Mouse (Mus musculus) kidney, adult 2 months (tissue): ENCODE measurements around the gene Slc9a9. TPM values are rescaled to one million over a fixed set of nuclear protein-coding genes. Genes with fewer than 3 reads are reported as not detected.

Experiments
- DNase-seq: peaks from one replicate; pipeline ENCODE4 v3.0.0; 2021
- H3K27ac ChIP-seq: fragments of 200-500 bp; 2 replicates; pipeline ENCODE4 v1.5.1; 2012; ENCODE audit warnings: low read depth, low read length, control low read depth, inconsistent platforms; ENCODE audit not compliant: insufficient read depth
- H3K27me3 ChIP-seq: fragments of 200-500 bp; replicated peaks from 2 replicates; pipeline ENCODE4 v1.6.1; 2012; ENCODE audit warnings: mild to moderate bottlenecking, moderate library complexity, low read length, inconsistent platforms; ENCODE audit not compliant: control insufficient read depth, insufficient read depth
- H3K36me3 ChIP-seq: fragments of 200-500 bp; 2 replicates; pipeline ENCODE4 v1.6.1; 2012; ENCODE audit warnings: mild to moderate bottlenecking, moderate library complexity, low read length, inconsistent platforms; ENCODE audit not compliant: control insufficient read depth, insufficient read depth
- H3K4me1 ChIP-seq: fragments of 200-500 bp; 2 replicates; pipeline ENCODE4 v1.6.1; 2011; ENCODE audit warnings: low read length; ENCODE audit not compliant: control insufficient read depth, insufficient read depth
- H3K4me3 ChIP-seq: fragments of 200-500 bp; 2 replicates; pipeline ENCODE4 v1.5.1; 2011; ENCODE audit warnings: mild to moderate bottlenecking, low read depth, low read length, control low read depth; ENCODE audit not compliant: insufficient read depth
- CTCF ChIP-seq: fragments of 200-500 bp; conservative IDR thresholded peaks from 2 replicates; pipeline ENCODE4 v1.5.1; 2011; ENCODE audit warnings: low read depth, mild to moderate bottlenecking, control low read depth, low read length, moderate library complexity, mixed read lengths; ENCODE audit not compliant: insufficient read depth, insufficient read length
- POLR2A ChIP-seq: fragments of 200-500 bp; IDR thresholded peaks from one replicate; pipeline ENCODE4 v1.6.1; 2011; ENCODE audit warnings: low read depth, low read length, control low read depth
- WGBS: fragments of 180-500 bp; shearing (Covaris S2); methylation state at CpG from one replicate; pipeline ENCODE4 v1.1.7; 2018; 5-methylcytosine and 5-hydroxymethylcytosine counted together
- polyA plus RNA-seq: library from polyadenylated mRNA; depleted of rRNA; stranded (reverse); fragments of >200 nt; gene quantifications from 2 replicates; pipeline ENCODE4 v1.2.3, GENCODE M21; 2012

The Slc9a9 gene
- polyA plus RNA-seq, 1 experiment, result 1.5 TPM

DNA sequence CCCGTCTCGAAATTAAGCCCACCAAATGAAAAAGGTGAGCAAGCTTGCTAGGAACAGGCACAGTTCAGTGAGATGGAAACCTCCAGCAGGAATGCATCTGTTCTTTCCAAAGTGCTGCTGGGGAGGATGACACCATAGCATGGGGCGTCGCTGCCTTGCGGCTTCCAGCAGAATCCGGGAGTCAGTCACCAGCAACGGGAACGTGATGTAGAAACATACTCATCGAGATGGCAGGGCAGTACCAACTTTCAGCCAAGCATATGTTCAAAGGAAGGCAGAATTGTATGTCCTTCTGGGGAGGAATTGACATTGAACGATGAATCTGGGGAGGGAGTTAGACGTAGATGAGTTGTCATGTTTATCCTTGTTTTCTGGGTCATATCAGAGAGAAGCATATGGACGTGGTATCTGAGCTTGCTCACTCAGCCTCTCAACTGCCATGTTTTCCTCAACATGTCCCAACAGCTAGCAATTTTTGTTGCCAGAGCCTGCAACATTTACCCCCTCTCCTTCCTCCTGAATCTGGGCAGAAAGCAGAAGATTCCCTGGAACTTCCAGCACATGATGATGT lies 350.5 kb downstream of the Slc9a9 start:
- DNase-seq, result no peak
- H3K4me3 ChIP-seq, result no peak overlapping the region
- no peaks in the 10 kb centered on the region for H3K36me3 ChIP-seq
- no peak overlapping the region for H3K27ac ChIP-seq
- H3K4me1 ChIP-seq, result no peaks in the 10 kb centered on the region
- H3K27me3 ChIP-seq, result no peaks in the 10 kb centered on the region
- no peak for TF ChIP-seq CTCF
- TF ChIP-seq POLR2A, result no peak
- 93% methylated on average over 12 of the region's 12 CpGs for WGBS

DNA sequence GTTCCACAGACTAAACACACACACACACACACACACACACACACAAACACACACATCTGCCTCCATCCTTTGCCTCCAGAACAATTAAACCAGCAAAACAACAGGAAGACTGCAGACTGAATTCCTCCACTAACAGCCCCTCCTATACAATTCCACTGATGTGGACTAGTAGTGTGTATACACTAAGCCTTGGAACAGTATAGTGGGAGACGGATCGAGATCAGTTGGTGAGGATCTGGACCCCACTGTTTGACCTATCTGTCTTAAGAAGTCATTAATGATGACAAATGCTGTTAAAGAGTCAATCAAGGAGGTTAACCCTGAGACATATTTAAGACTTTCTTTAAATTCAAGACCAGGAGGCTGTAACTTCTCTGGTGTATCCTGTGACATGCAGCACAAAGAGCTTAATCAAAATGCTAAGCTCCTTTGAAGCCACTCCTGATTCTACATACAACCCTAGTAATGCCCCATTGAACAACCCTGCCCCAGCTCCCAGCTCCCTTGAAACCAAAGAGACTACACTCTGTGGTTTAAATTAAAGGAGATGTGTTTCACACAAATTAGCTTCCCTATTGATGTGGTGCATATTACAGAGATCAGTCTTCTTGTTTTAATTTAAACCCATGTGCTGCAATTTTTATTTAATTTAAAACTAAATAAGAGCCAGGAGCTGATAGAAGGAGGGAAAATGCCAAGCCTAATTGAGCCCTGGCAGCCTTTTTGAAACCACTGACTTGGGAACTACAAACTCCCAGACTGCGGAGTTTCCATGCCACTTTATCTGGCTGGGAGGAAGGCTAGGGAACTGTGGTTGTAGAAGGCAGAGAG lies 364.6 kb downstream of the Slc9a9 start:
- TF ChIP-seq POLR2A, result no peak
- no peak for TF ChIP-seq CTCF
- no peak for DNase-seq
- 49% methylated on average over 3 of the region's 3 CpGs for WGBS
- Histone ChIP-seq H3K4me1 (no peaks in the 10 kb centered on the region), H3K4me3 (no peak overlapping the region), H3K36me3 (no peaks in the 10 kb centered on the region), H3K27ac (no peak overlapping the region), H3K27me3 (no peaks in the 10 kb centered on the region; the same call in 1 of the 2 replicates)

DNA sequence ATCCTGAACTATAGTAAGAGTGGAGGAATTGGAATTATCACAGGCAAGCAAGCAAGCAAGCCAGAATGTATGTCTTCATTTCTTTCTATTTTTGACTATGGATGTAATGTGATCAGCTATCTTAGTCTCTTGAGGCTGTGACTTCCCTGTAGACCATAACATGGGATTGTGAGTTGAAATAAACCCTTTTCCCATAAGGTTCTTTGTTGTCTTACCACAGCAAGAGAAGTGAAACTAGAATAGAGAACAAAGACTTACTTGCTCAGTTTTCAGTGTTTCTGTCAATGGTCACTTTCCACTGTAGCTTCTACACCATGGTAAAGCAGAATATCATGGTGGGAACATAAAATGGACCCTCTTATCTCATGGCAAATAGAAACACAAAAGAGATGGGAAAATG lies 366.5 kb downstream of the Slc9a9 start:
- H3K27ac ChIP-seq, result no peak overlapping the region
- DNase-seq, result no peak
- H3K36me3 ChIP-seq, result no peaks in the 10 kb centered on the region
- no peak overlapping the region for H3K4me3 ChIP-seq
- TF ChIP-seq CTCF, result no peak
- TF ChIP-seq POLR2A, result no peak
- H3K27me3 ChIP-seq, result no peaks in the 10 kb centered on the region; the same call in 1 of the 2 replicates
- no peaks in the 10 kb centered on the region for H3K4me1 ChIP-seq

DNA sequence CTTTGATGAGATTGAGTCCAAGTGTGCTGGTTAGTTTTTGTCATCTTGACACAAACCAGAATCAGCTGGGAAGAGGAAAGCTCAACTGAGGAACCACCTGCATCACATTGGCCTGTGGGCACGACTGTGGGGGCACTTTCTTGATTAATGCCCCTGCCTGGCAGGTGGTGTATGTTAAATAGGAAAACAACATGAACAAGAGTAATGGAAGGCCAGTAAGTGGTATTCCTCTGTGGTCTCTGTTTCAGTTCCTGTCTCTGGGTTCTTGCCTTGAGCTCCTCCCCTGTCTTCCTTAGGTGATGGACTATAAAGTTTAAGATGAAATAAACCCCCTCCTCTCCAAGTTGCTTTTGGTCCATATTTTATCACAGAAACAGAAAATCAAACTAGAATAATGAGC lies 372.7 kb downstream of the Slc9a9 start:
- DNase-seq, result no peak
- Histone ChIP-seq H3K4me3 (no peak overlapping the region), H3K27ac (no peak overlapping the region), H3K27me3 (no peaks in the 10 kb centered on the region), H3K36me3 (no peaks in the 10 kb centered on the region), H3K4me1 (no peaks in the 10 kb centered on the region)
- 17% methylated on average over 1 of the region's 1 CpGs for WGBS
- TF ChIP-seq CTCF (no peak), POLR2A (no peak)

DNA sequence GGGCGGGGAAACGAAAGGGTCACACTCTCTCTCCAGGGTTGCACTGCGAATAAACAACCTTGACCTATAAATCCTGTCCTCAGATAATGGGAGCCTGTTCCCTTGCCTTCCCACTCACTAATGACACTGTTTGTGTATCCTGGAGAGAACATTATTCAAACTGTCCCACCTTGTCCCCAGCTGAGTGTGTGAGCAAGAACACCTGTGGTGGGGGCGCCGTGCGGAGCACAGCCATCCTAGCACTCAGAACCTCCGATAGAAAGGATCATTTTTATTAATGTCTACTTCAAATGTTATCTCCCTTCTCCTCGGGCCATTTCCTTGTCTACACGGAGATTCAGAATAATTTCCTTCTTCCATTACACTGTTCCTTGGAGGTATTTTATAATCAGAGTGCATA lies 382.5 kb downstream of the Slc9a9 start:
- 29% methylated on average over 9 of the region's 9 CpGs for WGBS
- Histone ChIP-seq H3K27ac (no peak overlapping the region), H3K4me3 (no peak overlapping the region), H3K4me1 (no peaks in the 10 kb centered on the region), H3K36me3 (no peaks in the 10 kb centered on the region), H3K27me3 (no peaks in the 10 kb centered on the region)
- no peak for DNase-seq
- TF ChIP-seq POLR2A (no peak), CTCF (no peak)

DNA sequence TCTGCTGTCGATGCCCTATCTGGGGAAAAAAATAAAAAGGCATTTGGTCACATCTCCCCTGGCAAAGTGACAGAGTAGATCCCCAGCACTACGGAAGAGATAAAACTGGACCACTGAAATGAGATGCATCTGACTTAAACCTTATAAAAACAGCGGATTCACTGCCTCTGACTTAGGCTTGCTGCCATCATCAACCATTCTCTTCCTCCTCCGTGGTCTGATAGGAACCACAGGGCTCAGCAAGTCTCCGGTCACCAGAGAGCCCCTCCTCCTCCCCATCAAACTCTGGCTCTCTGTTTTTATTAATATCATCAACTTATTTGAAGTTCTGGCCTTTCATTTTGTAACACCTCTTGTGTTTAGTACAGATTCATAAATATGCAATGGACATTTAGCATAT lies 383.5 kb downstream of the Slc9a9 start:
- no peak overlapping the region for H3K4me3 ChIP-seq
- WGBS, result 66% methylated on average over 5 of the region's 5 CpGs
- H3K27me3 ChIP-seq, result no peaks in the 10 kb centered on the region
- no peak overlapping the region for H3K27ac ChIP-seq
- DNase-seq, result no peak
- no peaks in the 10 kb centered on the region for H3K36me3 ChIP-seq
- no peak for TF ChIP-seq CTCF
- no peaks in the 10 kb centered on the region for H3K4me1 ChIP-seq

DNA sequence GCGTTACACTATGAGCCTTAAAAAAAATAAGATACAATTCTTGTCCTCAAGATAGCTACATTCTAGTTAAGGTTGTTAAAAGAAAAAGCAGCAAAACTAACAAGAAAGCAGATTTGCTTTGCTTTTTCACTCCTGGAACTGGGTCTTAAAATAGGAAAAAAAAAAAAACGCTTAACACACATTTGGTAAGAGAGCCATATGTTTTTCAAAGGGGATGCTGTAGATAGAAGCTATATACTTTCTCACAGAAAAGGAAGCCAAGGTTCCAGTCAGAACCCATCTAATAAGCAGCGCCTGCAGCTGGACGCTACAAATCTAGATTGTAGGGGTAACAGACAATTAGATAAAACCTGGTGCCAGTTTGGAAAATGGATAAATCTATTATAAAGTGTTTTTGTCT lies 386.1 kb downstream of the Slc9a9 start:
- 83% methylated on average over 4 of the region's 4 CpGs for WGBS
- H3K4me3 ChIP-seq, result no peak overlapping the region
- H3K4me1 ChIP-seq, result no peaks in the 10 kb centered on the region
- H3K27ac ChIP-seq, result no peak overlapping the region
- H3K36me3 ChIP-seq, result no peaks in the 10 kb centered on the region
- no peaks in the 10 kb centered on the region for H3K27me3 ChIP-seq
- DNase-seq, result no peak
- TF ChIP-seq POLR2A (no peak), CTCF (no peak)
